Mouse (Mus musculus) cortical plate, adult 2 months (tissue): ENCODE results near the gene Ccr7. TPM values are rescaled to one million over a fixed set of nuclear protein-coding genes. Genes with fewer than 3 reads are reported as not detected.

Experiments
- H3K27ac ChIP-seq: fragments of 200-500 bp; 2 replicates; pipeline ENCODE4 v1.5.1; 2012; ENCODE audit warnings: low read length, control low read depth, inconsistent platforms; ENCODE audit not compliant: insufficient read depth
- H3K4me1 ChIP-seq: fragments of 200-500 bp; 2 replicates; pipeline ENCODE4 v1.6.1; 2011; ENCODE audit warnings: low read length; ENCODE audit not compliant: control insufficient read depth, insufficient read depth
- H3K4me3 ChIP-seq: fragments of 200-500 bp; 2 replicates; pipeline ENCODE4 v1.5.1; 2011; ENCODE audit warnings: mild to moderate bottlenecking, low read length, control low read depth; ENCODE audit not compliant: insufficient read depth
- CTCF ChIP-seq: fragments of 200-500 bp; IDR thresholded peaks from 2 replicates; pipeline ENCODE4 v1.5.1; 2011; ENCODE audit warnings: mild to moderate bottlenecking, control low read depth, low read length; ENCODE audit not compliant: insufficient read depth; ENCODE audit errors: extremely low read depth
- POLR2A ChIP-seq: fragments of 200-500 bp; IDR thresholded peaks from 2 replicates; pipeline ENCODE4 v1.6.1; 2011; ENCODE audit warnings: mild to moderate bottlenecking, low read length, control low read depth; ENCODE audit not compliant: insufficient read depth; ENCODE audit errors: extremely low read depth
- polyA plus RNA-seq: library from polyadenylated mRNA; depleted of rRNA; stranded (reverse); fragments of >200 nt; gene quantifications from 2 replicates; pipeline ENCODE4 v1.2.3, GENCODE M21; 2012; rRNA removed

The Ccr7 gene
- polyA plus RNA-seq: 0.15 and 0.19 TPM in 2 replicates

DNA sequence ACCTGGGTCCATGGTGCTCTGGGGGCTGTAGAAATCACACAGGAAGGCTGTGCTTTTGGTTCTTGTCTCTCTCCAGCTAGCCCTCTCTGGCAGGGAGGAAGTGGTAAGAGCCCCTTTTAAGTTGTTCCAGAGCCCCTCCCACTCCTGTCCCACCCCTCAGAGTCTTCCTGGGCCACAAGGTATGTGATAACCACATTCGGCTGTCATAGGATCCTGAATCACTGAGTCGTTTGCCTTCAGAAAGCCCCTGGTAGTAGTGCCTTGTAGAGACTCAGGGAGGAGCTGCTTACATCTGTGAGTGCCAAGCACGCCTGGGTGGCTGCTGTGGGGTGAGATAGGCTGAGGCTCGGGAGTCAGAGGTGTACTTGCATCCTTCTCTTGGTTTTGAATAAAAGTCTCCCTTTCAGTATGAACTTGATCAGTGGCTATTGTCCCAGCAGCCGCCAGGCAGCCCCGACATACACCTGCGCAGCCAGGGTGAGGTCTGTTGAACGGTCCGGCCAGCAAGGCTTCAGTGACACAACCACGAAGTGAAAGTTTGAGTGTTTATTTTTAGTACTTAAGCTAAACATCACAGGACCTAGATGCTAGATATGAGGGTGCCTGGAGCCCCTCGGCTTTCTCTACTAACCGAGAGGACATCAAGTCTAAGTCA is at the start of gene Ccr7:
Ccr7 (minus strand) TSS at position 91 of the 655 bp plus-strand sequence.
- TF ChIP-seq POLR2A: no peak
- no peak for TF ChIP-seq CTCF

DNA sequence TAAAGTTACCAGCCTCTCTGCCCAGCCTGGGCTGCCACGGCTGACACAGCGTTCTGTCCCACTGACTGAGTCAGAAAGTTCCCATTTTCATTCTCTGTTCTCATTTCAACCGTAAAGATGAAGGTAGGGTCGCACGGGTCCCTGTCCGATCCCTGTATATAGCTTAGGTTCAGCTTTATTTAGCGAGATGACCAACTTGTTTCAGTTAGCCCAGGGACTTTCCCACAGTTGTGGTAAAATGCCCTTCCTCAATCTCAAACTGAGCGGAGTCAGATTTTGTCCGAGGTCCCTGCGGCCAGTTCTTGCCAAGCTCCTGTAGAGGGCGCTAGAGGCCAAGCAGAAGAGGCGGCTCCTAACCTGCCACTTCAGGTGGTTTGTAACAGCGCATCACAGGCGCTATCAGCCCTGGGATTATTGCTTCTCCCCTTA is 34.3 kb upstream of the Ccr7 start:
- peak; percentile 75 for TF ChIP-seq CTCF
- TF ChIP-seq POLR2A: no peak

More for the DNA sequence above, at the start of gene Ccr7:
- no peak within 1 kb of the TSS for H3K27ac ChIP-seq
- no peak within 1 kb of the TSS for H3K4me3 ChIP-seq
- no peaks in the 10 kb centered on the region for H3K4me1 ChIP-seq

DNA sequence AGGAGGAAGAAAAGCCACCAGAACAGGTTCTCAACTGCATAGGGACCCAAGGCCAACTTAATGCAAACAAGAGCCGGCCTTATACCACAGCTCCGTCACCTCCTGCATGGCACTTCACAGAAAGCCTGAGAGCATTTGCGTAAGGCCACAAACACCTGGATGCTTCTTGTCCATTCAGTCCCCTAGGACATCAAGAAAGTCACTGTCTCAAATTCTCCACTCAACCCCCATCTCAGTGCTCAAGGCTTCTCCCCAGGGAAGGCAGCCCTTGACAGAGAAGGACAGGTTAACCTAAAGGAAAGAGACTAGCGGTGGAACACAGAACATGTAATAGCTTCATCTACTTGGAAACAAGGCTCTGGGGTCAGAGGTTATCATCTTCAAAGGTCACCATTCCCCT is 32.5 kb upstream of the Ccr7 start:
- Histone ChIP-seq H3K4me1 (no peaks in the 10 kb centered on the region), H3K4me3 (no peak overlapping the region), H3K27ac (no peak overlapping the region)
- no peak for TF ChIP-seq POLR2A
- TF ChIP-seq CTCF: no peak

More for the DNA sequence above, 34.3 kb upstream of the Ccr7 start:
- Histone ChIP-seq H3K4me3 (no peak overlapping the region), H3K4me1 (no peaks in the 10 kb centered on the region), H3K27ac (no peak overlapping the region)

GRCm38 (mm10) chr11:99186836-99187235 is 32.0 kb upstream of the Ccr7 start:
- H3K27ac ChIP-seq: no peak overlapping the region
- no peaks in the 10 kb centered on the region for H3K4me1 ChIP-seq
- TF ChIP-seq POLR2A (no peak), CTCF (no peak)
- no peak overlapping the region for H3K4me3 ChIP-seq

GRCm38 (mm10) chr11:99182575-99182974 is 27.7 kb upstream of the Ccr7 start:
- H3K4me3 ChIP-seq: no peak overlapping the region

GRCm38 (mm10) chr11:99180071-99180470 is 25.2 kb upstream of the Ccr7 start:
- TF ChIP-seq CTCF (no peak), POLR2A (no peak)
- Histone ChIP-seq H3K4me3 (no peak overlapping the region), H3K4me1 (no peaks in the 10 kb centered on the region), H3K27ac (no peak overlapping the region)

More at GRCm38 (mm10) chr11:99182575-99182974, 27.7 kb upstream of the Ccr7 start:
- TF ChIP-seq CTCF (no peak), POLR2A (no peak)
- H3K4me1 ChIP-seq: no peaks in the 10 kb centered on the region
- H3K27ac ChIP-seq: no peak overlapping the region

GRCm38 (mm10) chr11:99177925-99178198 is 23.0 kb upstream of the Ccr7 start:
- Histone ChIP-seq H3K4me3 (no peak overlapping the region), H3K27ac (no peak overlapping the region), H3K4me1 (no peaks in the 10 kb centered on the region)
- no peak for TF ChIP-seq CTCF
- no peak for TF ChIP-seq POLR2A

DNA sequence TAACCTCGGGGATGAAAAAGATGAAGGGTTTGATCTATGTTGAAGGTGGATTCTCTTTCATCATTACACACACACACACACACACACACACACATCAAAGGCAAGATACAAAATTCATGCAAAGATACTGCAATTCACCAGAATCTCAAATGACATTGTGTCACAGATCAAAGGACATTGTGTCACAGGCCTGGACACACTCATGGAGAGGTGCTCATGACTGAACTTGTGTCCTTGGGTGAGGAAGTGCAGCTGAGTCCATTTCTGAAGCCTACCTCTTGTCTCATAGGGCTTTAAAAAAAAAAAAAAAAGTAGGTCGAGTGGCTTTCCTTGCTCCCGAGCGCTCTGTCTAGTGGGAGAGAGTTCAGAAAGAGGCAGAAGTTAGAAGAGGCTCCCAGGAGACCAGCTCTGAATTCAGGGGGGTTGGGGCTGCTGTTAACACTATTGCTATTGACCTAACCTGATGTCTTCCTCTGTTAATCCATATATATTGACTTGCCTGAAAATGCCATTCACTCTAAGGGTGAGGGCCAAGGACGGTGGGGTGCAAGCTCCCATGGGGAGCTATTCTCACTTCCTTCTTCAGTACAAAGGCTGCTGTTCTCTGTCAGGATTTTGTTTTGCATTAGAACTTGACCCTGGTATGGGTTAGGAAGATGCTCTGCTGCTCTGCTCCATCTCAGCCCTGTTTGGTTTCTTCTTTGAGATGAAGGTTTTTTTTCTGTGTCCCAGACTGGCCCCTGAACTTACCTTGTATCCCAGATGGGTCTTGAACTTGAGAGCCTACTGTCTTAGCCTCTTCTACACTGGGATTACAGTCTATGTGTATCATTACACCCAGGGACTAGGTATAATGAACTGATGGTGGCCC is 22.4 kb upstream of the Ccr7 start:
- H3K4me3 ChIP-seq: no peak overlapping the region
- H3K4me1 ChIP-seq: no peaks in the 10 kb centered on the region
- no peak overlapping the region for H3K27ac ChIP-seq
- TF ChIP-seq CTCF: no peak
- no peak for TF ChIP-seq POLR2A

DNA sequence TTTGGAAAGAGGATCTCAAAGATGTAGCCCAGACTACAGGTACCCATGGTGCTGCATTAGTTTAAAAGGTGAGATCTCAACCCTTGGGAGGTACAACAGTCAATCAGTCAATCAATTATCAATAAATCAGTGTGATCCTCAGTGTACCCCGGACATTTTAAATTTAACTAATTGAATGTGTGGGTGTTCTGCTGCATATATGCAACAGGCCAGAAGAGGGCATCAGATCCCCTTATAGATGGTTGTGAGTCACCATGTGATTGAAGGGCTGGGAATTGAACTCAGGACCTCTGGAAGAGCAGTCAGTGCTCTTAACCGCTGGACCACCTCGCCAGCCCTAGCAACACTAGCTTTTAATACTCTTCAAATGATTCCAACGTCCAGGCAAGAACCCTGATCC is 17.1 kb upstream of the Ccr7 start:
- Histone ChIP-seq H3K4me1 (no peaks in the 10 kb centered on the region), H3K4me3 (no peak overlapping the region), H3K27ac (no peak overlapping the region)
- TF ChIP-seq POLR2A (no peak), CTCF (no peak)

- no peak overlapping the region for H3K4me3 ChIP-seq
- H3K27ac ChIP-seq: no peak overlapping the region
- TF ChIP-seq POLR2A (no peak), CTCF (no peak)
- no peaks in the 10 kb centered on the region for H3K4me1 ChIP-seq
These were observed 16.6 kb upstream of the Ccr7 start for GRCm38 (mm10) chr11:99171442-99171841.
